Mouse (Mus musculus) neural tube, embryonic 11.5 days (tissue): ENCODE results near the gene Cbll1. TPM values are rescaled to one million over a fixed set of nuclear protein-coding genes. Genes with fewer than 3 reads are reported as not detected.

Experiments
- polyA plus RNA-seq: library from polyadenylated mRNA; unstranded; fragments of >200 nt; fragmentation: Nextera tagmentation; extraction: Ambion mirVana; gene quantifications from 2 replicates; pipeline ENCODE4 v1.2.1, GENCODE M21; 2014

The Cbll1 gene
- polyA plus RNA-seq, 1 experiment from 2014 or later: 27.8 TPM

Other genes with a start within 250 kb of the Cbll1 start
- 30.3 and 32.4 TPM in 2 replicates for gene Lamb1, start 234.4 kb downstream of the Cbll1 start, polyA plus RNA-seq
- gene Dld, start 148.2 kb downstream of the Cbll1 start, polyA plus RNA-seq: 141 and 156 TPM in 2 replicates
- not detected in 2 replicates for gene Slc26a3, start 108.7 kb downstream of the Cbll1 start, polyA plus RNA-seq
- not detected in 2 replicates for gene Slc26a4, start 60.4 kb upstream of the Cbll1 start, polyA plus RNA-seq
- gene Bcap29, start 135.0 kb upstream of the Cbll1 start, polyA plus RNA-seq: 25.9 and 28.8 TPM in 2 replicates
- gene Dus4l, start 155.2 kb upstream of the Cbll1 start, polyA plus RNA-seq: 10.4 and 10.9 TPM in 2 replicates
- gene Cog5, start 155.3 kb upstream of the Cbll1 start, polyA plus RNA-seq: 34.8 and 35.6 TPM in 2 replicates
- 4.5 and 6.3 TPM in 2 replicates for gene Gpr22, start 214.3 kb upstream of the Cbll1 start, polyA plus RNA-seq